Mouse (Mus musculus): ENCODE data around the gene Faim2. TPM values are rescaled to one million over a fixed set of nuclear protein-coding genes. Genes with fewer than 3 reads are reported as not detected.

Gene Faim2
- polyA plus RNA-seq (2012) = 0.40 and 0.65 TPM in 2 replicates

DNA sequence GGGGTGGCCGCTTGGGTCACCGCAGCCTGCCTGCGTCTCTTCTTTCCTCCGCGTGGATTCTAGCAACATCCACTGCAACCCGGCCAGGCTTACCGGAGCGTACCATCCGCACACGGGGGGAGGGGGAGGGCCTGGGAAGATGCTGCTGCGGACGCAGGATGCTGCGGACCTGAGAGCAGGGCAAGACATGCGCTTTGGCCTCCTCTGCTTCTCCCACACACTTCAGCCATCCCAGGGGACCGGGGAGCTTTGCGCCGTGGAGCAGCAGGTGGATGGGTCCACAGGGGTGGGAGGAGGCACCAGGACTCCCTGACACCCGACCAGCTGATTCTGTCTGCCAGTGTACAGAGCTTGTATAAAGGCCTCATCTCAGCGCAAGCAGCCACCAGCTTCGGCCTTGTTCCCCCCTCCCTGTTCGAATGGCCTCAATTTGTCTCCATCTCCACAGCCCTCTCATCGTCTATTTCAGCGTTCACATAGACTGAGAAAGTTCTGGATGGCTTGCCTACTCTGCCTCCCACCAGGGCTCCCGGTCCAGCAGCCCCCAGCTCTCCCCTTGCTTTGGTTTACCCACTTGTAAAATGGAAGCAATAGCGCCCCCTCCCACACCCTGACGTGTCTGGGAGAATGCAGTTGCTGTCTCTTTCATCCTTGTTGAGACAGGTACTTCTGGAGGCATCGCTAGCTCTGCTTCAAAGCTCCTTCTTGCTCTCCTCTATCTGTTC lies at the start of gene Faim2:
Gene Faim2 (minus strand): TSS at position 537 of the 725 bp plus-strand sequence.

DNA sequence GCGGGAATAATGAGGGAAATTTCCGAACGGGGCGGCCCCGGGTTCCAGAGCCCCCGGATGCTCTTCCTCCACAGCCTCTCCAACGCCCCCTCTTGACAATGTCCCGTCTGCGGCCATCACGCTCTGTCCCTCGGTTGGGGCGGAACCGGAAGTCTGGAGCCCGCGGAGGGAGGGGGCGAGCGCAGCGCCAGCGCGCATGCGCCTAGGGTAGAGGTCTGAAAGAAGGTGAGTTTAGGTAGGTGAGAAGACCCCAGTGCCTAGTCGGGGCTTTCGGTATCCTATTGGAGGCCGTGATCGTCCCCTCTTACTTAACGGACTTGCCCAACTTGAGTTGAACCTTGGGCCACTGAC lies 53.4 kb downstream of the Faim2 start, which contains the start of gene Bcdin3d:
Gene Bcdin3d (minus strand): TSS at position 155 of the 351 bp plus-strand sequence.

DNA sequence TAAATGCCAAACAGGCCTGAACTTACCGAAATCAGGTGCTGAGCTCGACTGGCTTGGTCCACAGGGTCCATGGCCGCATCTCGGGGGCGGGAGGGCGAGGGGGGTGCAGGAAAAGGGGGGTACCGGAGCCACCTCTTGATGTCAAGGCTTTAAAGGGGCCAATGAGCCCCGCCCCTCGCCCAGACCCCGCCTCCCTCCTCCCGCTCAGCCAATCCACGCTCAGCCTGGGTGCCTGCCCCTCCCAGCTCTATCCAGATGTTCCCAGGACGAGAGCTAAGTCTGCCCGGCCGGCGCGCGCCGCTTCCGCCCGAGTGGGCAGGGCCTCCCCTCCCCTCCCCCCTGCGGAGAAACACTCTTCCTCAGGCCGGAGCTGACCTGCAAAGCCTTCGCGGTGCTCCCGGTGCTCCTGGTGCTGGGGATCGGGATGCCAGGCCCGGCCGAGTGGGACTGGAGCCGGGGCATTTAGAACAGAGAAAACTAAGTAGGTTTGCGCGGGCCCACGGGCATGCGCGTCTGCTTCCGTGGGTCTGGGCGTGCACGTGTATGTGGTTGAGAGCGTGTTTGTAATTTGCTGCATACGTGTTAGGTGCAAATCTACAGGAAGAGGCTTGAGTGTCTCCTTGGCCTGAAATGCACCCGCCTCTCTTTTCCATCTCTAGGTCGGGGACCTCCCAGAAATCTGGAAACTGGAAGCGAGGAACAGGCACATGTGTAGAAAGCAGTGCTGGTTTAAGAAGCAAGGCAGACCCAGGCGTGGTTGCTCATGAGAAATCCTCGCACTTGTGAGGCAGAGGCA lies 70.2 kb downstream of the Faim2 start, which contains the start of gene Nckap5l:
Gene Nckap5l (minus strand): TSS at position 143 of the 796 bp plus-strand sequence.

Other genes with a start within 250 kb of the Faim2 start
- 36.6 and 37.4 TPM in 2 replicates for gene Prpf40b, start 233.1 kb downstream of the Faim2 start, polyA plus RNA-seq (2012)
- not detected in 2 replicates for gene Fam186b, start 232.3 kb downstream of the Faim2 start, polyA plus RNA-seq (2012)
- gene Fmnl3, start 157.7 kb downstream of the Faim2 start, polyA plus RNA-seq (2012) = 19.8 and 21.7 TPM in 2 replicates
- gene Tmbim6, start 135.3 kb downstream of the Faim2 start, polyA plus RNA-seq (2012) = 291 and 305 TPM in 2 replicates
- gene Nckap5l, start 70.4 kb downstream of the Faim2 start, polyA plus RNA-seq (2012) = 26.8 and 31.6 TPM in 2 replicates
- 2.7 and 5.4 TPM in 2 replicates for gene Bcdin3d, start 53.4 kb downstream of the Faim2 start, polyA plus RNA-seq (2012)
- gene Aqp2, start 50.9 kb upstream of the Faim2 start, polyA plus RNA-seq (2012) = not detected in 2 replicates
- gene Aqp5, start 62.6 kb upstream of the Faim2 start, polyA plus RNA-seq (2012) = not detected in 2 replicates
- not detected in 2 replicates for gene Aqp6, start 73.2 kb upstream of the Faim2 start, polyA plus RNA-seq (2012)
- 14.5 and 24.8 TPM in 2 replicates for gene Racgap1, start 123.5 kb upstream of the Faim2 start, polyA plus RNA-seq (2012)
- gene Asic1, start 142.2 kb upstream of the Faim2 start, polyA plus RNA-seq (2012) = 0.02 TPM in 1 of 2 replicates, not detected in the other
- gene Smarcd1, start 174.0 kb upstream of the Faim2 start, polyA plus RNA-seq (2012) = 37.9 and 54.3 TPM in 2 replicates
- gene Gm17349, start 177.3 kb upstream of the Faim2 start, polyA plus RNA-seq (2012) = 4.6 and 10.3 TPM in 2 replicates
- gene Gpd1, start 189.3 kb upstream of the Faim2 start, polyA plus RNA-seq (2012) = 1.3 and 1.9 TPM in 2 replicates
- 103 and 108 TPM in 2 replicates for gene Cox14, start 197.5 kb upstream of the Faim2 start, polyA plus RNA-seq (2012)
- 11.2 and 14.4 TPM in 2 replicates for gene Cers5, start 244.7 kb upstream of the Faim2 start, polyA plus RNA-seq (2012)

Measured in megakaryocyte-erythroid progenitor cell, adult 5 weeks (primary cell).